Mouse (Mus musculus) CH12.LX (cell line): ENCODE measurements around the gene Hes1. TPM values are rescaled to one million over a fixed set of nuclear protein-coding genes. Genes with fewer than 3 reads are reported as not detected.

Experiments
- DNase-seq: peaks from one replicate; pipeline ENCODE4 v3.0.0-alpha.2; 2013; ENCODE audit errors: extremely low read depth
- H3K27ac ChIP-seq: 2 replicates; pipeline ENCODE4 v1.5.1; 2012; ENCODE audit warnings: low read depth, mild to moderate bottlenecking, control low read depth, moderate library complexity; ENCODE audit not compliant: insufficient read depth
- H3K27me3 ChIP-seq: replicated peaks from 2 replicates; pipeline ENCODE3; 2012; ENCODE audit warnings: inconsistent platforms
- H3K36me3 ChIP-seq, 2 experiments: replicated peaks in 1 of 2; 2 replicates each; pipeline versions ENCODE3 to v1.6.1; 2012; ENCODE audit warnings: inconsistent platforms in 1 of 2, low read length in 1 of 2, mild to moderate bottlenecking in 1 of 2, mixed read lengths in 1 of 2, moderate library complexity in 1 of 2; ENCODE audit not compliant: control insufficient read depth in 1 of 2, insufficient read depth in 1 of 2
- H3K4me1 ChIP-seq, 2 experiments: 2 replicates each; pipeline ENCODE4 v1.6.1; 2012; ENCODE audit warnings: inconsistent platforms in 1 of 2, moderate library complexity in 1 of 2; ENCODE audit not compliant: insufficient read depth in 2 of 2, control insufficient read depth in 1 of 2
- H3K4me2 ChIP-seq: 2 replicates; pipeline ENCODE4 v1.6.1; 2012; ENCODE audit warnings: low read depth, mild to moderate bottlenecking, control low read depth; ENCODE audit not compliant: poor library complexity, insufficient read depth, severe bottlenecking
- H3K4me3 ChIP-seq, 3 experiments: fragments of 150-350 bp in 1 of 3; sonication (generic) in 1 of 3; replicated peaks in 1 of 3; 2 replicates each; pipeline versions ENCODE3 to v1.5.1; 2011 to 2012; ENCODE audit warnings: low read depth in 2 of 3, low read length in 2 of 3, mild to moderate bottlenecking in 2 of 3, moderate library complexity in 2 of 3, control low read depth in 1 of 3, improper control_type of control experiment in 1 of 3, inconsistent platforms in 1 of 3, mixed read lengths in 1 of 3; ENCODE audit not compliant: poor library complexity in 1 of 3
- H3K79me2 ChIP-seq: replicated peaks from 2 replicates; pipeline ENCODE4 v1.6.1; 2012; ENCODE audit warnings: mild to moderate bottlenecking, moderate library complexity; ENCODE audit not compliant: control insufficient read depth, poor library complexity, insufficient read depth, severe bottlenecking; ENCODE audit errors: extremely low read depth
- H3K9ac ChIP-seq: 2 replicates; pipeline ENCODE4 v1.6.1; 2012; ENCODE audit warnings: low read depth, mild to moderate bottlenecking, control low read depth, moderate library complexity; ENCODE audit not compliant: insufficient read depth
- H3K9me3 ChIP-seq: replicated peaks from 2 replicates; pipeline ENCODE3; 2012; ENCODE audit warnings: low read length, inconsistent platforms, mixed read lengths
- CHD1 ChIP-seq: IDR thresholded peaks from 2 replicates; pipeline ENCODE4 v1.6.1; 2012; ENCODE audit warnings: low read depth, low read length, improper control_type of control experiment, inconsistent platforms
- CTCF ChIP-seq, 2 experiments: IDR thresholded peaks in 1 of 2; conservative IDR thresholded peaks in 1 of 2; 2 replicates each; pipeline ENCODE4 v1.5.1; 2011 to 2012; ENCODE audit warnings: low read depth in 2 of 2, low read length in 2 of 2, improper control_type of control experiment in 1 of 2, inconsistent platforms in 1 of 2, mild to moderate bottlenecking in 1 of 2, moderate library complexity in 1 of 2
- ELF1 ChIP-seq: IDR thresholded peaks from 2 replicates; pipeline ENCODE4 v1.6.1; 2014; ENCODE audit warnings: low read depth, mild to moderate bottlenecking, inconsistent platforms, low read length, improper control_type of control experiment
- HCFC1 ChIP-seq: IDR thresholded peaks from 2 replicates; pipeline ENCODE4 v1.6.1; 2012; ENCODE audit warnings: low read depth, mild to moderate bottlenecking, inconsistent platforms, low read length, improper control_type of control experiment
- MAX ChIP-seq: IDR thresholded peaks from 2 replicates; pipeline ENCODE4 v1.6.1; 2011; ENCODE audit warnings: low read length, improper control_type of control experiment
- MAZ ChIP-seq: IDR thresholded peaks from 2 replicates; pipeline ENCODE4 v1.6.1; 2012; ENCODE audit warnings: low read depth, mild to moderate bottlenecking, inconsistent platforms, low read length, improper control_type of control experiment, moderate library complexity
- MYC ChIP-seq: IDR thresholded peaks from 2 replicates; pipeline ENCODE4 v1.6.1; 2011; ENCODE audit warnings: low read depth, mild to moderate bottlenecking, improper control_type of control experiment, low read length
- NRF1 ChIP-seq: IDR thresholded peaks from 2 replicates; pipeline ENCODE4 v1.6.1; 2014; ENCODE audit warnings: low read depth, mild to moderate bottlenecking, inconsistent platforms, low read length, improper control_type of control experiment, moderate library complexity
- PAX5 ChIP-seq: IDR thresholded peaks from 2 replicates; pipeline ENCODE4 v1.6.1; 2012; ENCODE audit warnings: low read length, inconsistent platforms, mixed read lengths
- POLR2AphosphoS2 ChIP-seq: IDR thresholded peaks from 2 replicates; pipeline ENCODE4 v1.6.1; 2011; ENCODE audit warnings: low read depth, low read length, improper control_type of control experiment
- SIN3A ChIP-seq: IDR thresholded peaks from 2 replicates; pipeline ENCODE4 v1.6.1; 2012; ENCODE audit warnings: low read length, improper control_type of control experiment, inconsistent platforms
- USF1 ChIP-seq: IDR thresholded peaks from 2 replicates; pipeline ENCODE4 v1.6.1; 2014; ENCODE audit warnings: low read depth, mild to moderate bottlenecking, inconsistent platforms, low read length, improper control_type of control experiment
- USF2 ChIP-seq: conservative IDR thresholded peaks from 2 replicates; pipeline ENCODE4 v1.6.1; 2011; ENCODE audit warnings: low read depth, low read length, improper control_type of control experiment
- ZC3H11A ChIP-seq: IDR thresholded peaks from 2 replicates; pipeline ENCODE4 v1.6.1; 2012; ENCODE audit warnings: low read depth, mild to moderate bottlenecking, inconsistent platforms, low read length, improper control_type of control experiment
- ZKSCAN1 ChIP-seq: IDR thresholded peaks from 2 replicates; pipeline ENCODE4 v1.6.1; 2012; ENCODE audit warnings: low read depth, inconsistent platforms, low read length, improper control_type of control experiment, borderline replicate concordance
- dilution Hi-C: fragments of 300-500 bp; cut with MboI; formaldehyde crosslinking; loops from 2 replicates; pipeline ENCODE4 v1.14.3; 2020; ENCODE audit warnings: low sequenced_read_pairs; ENCODE audit not compliant: extremely low pct_unique_long_range_greater_than_20kb, extremely low pct_ligation_motif_present
- in situ Hi-C: fragments of 300-500 bp; cut with MboI; formaldehyde crosslinking; loops from 3 replicates; pipeline ENCODE4 v1.14.3; 2019; ENCODE audit warnings: low sequenced_read_pairs, low pct_ligation_motif_present, low pct_unique_long_range_greater_than_20kb, mixed read lengths
- polyA plus RNA-seq: library from polyadenylated mRNA; unstranded; fragments of >175 nt; gene quantifications from 2 replicates; pipeline ENCODE4 v1.2.1, GENCODE M21; 2012; ENCODE audit warnings: low read depth; ENCODE audit not compliant: insufficient read length
- total RNA-seq, 2 experiments: library from RNA; depleted of rRNA; stranded (reverse); fragments of 300-350 nt in 1 of 2; fragments of >200 nt in 1 of 2; gene quantifications; 2 replicates each; pipeline ENCODE4 v1.2.3; 2012 to 2014

Hes1 gene
- total and polyA plus RNA-seq, 3 experiments = 1.4 to 3.6 (median 1.6) TPM

DNA sequence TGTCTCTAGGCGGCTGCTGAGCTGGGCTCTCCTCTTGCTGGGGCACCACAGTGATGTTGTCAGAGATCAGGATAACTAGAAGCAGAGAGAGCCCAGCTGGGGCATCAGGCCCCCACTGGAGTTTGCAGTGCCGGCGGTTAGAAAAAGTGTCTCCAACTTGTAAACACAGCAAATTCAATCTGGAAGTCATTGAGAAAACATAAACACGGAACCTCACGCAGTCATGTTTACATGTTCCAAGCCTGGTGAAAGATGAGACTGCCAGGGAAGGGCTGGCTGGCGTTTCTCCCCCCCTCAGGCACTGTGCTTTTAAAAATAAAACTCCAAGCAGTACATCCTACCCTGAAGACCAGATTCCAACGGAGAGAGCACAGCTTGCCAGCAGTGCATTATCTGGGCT, 32.3 kb downstream of the Hes1 start:
- H3K4me3 ChIP-seq = no peak overlapping the region

DNA sequence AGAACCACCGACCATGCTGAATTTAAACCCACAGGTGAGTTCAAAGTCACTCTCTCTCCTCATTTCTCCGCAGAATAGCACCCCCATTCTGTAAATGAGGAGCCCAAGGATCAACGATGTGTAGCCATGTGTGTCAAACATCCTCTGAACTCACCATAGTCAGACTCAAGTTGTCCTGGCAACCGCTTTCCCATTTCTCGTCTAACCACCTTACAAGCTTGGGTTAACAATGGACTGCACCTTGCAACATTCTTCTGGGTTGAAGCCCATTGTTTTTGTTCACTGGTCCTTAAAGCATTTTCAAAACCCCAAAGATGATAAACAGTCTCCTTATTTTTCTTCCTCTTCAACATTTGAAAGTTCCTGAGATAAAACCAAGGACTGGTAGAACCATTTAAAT, 34.9 kb downstream of the Hes1 start:
- dilution Hi-C loops = no loop called here
- no peak for DNase-seq
- H3K4me3 ChIP-seq = no peak overlapping the region
- H3K27ac ChIP-seq = no peak overlapping the region
- H3K4me1 ChIP-seq = no peaks in the 10 kb centered on the region; a peak in 2 of 4 replicates
- H3K79me2 ChIP-seq = no peaks in the 10 kb centered on the region
- no peaks in the 10 kb centered on the region for H3K36me3 ChIP-seq
- in situ Hi-C loops = no loop called here
- H3K9me3 ChIP-seq = no peaks in the 10 kb centered on the region
- H3K9ac ChIP-seq = no peak overlapping the region
- TF ChIP-seq ZC3H11A = no peak
- TF ChIP-seq SIN3A = no peak
- no peak overlapping the region for H3K4me2 ChIP-seq
- H3K27me3 ChIP-seq = peaks cover 23% of the 10 kb centered on the region

More for the DNA sequence above, 32.3 kb downstream of the Hes1 start:
- no peak overlapping the region for H3K9ac ChIP-seq
- dilution Hi-C loops = no loop called here
- no peaks in the 10 kb centered on the region for H3K79me2 ChIP-seq
- H3K36me3 ChIP-seq = no peaks in the 10 kb centered on the region
- H3K27me3 ChIP-seq = peaks cover 24% of the 10 kb centered on the region
- no peak overlapping the region for H3K4me2 ChIP-seq
- H3K9me3 ChIP-seq = no peaks in the 10 kb centered on the region
- TF ChIP-seq ZKSCAN1 = no peak
- no peak for TF ChIP-seq MAZ
- TF ChIP-seq CHD1 = no peak
- TF ChIP-seq CTCF (conservative IDR thresholded peaks at IDR 0.05 in 1 of 2, IDR thresholded peaks at IDR 0.05 in 1 of 2; ENCODE audit: low read depth in 2 of 2, low read length in 2 of 2) = no peak
- no peak for TF ChIP-seq ELF1
- TF ChIP-seq MYC = no peak
- no peak for TF ChIP-seq NRF1
- TF ChIP-seq USF1 = no peak
- no peak for TF ChIP-seq HCFC1
- TF ChIP-seq USF2 = no peak
- no peak for TF ChIP-seq POLR2AphosphoS2
- TF ChIP-seq MAX = no peak
- no peak for TF ChIP-seq PAX5
- TF ChIP-seq, all 38 proteins: peak for 0
- DNase-seq = no peak
- H3K27ac ChIP-seq = no peak overlapping the region
- in situ Hi-C loops = no loop called here
- no peaks in the 10 kb centered on the region; a peak in 2 of 4 replicates for H3K4me1 ChIP-seq
